Mouse (Mus musculus): ENCODE measurements at regions not wholly inside any gene's neighbourhood (a gene's known extent, or its start where the extent isn't known, plus 50 kb on each side); places are given as distances from the start of the nearest gene placed in this dataset.

GRCm38 (mm10) chr15:62644296-62644695 lies 1200.7 kb downstream of the Gsdmc2 start:
- WGBS, result 84% methylated on average over 1 of the region's 1 CpGs
- DNase-seq (ENCODE audit: low spot score, missing footprints), result no peak

GRCm38 (mm10) chr15:62641051-62641710 lies 1203.8 kb downstream of the Gsdmc2 start:
- H3K4me1 ChIP-seq (ENCODE audit: control insufficient read depth, insufficient read depth, low read length), result no peaks in the 10 kb centered on the region
- no peak for ATAC-seq (ENCODE audit: low FRiP score)
- H3K9me3 ChIP-seq (ENCODE audit: control insufficient read depth, low read length), result no peaks in the 10 kb centered on the region
- DNase-seq (ENCODE audit: low spot score, missing footprints), result no peak
- H3K9ac ChIP-seq (ENCODE audit: low read length), result no peak overlapping the region
- H3K27ac ChIP-seq (ENCODE audit: low read depth, low read length), result no peak overlapping the region
- 75% methylated on average over 7 of the region's 7 CpGs for WGBS
- no peak overlapping the region for H3K4me2 ChIP-seq
- no peaks in the 10 kb centered on the region for H3K36me3 ChIP-seq (ENCODE audit: control insufficient read depth, insufficient read depth, low read length)
- H3K27me3 ChIP-seq (ENCODE audit: control insufficient read depth, insufficient read depth, low read length), result no peaks in the 10 kb centered on the region
- no peak overlapping the region for H3K4me3 ChIP-seq (ENCODE audit: low read depth, low read length)

More at GRCm38 (mm10) chr15:62644296-62644695, 1200.7 kb downstream of the Gsdmc2 start:
- ATAC-seq (ENCODE audit: low FRiP score), result no peak
- no peak overlapping the region for H3K9ac ChIP-seq (ENCODE audit: low read length)
- no peaks in the 10 kb centered on the region for H3K9me3 ChIP-seq (ENCODE audit: control insufficient read depth, low read length)
- H3K4me2 ChIP-seq, result no peak overlapping the region
- no peaks in the 10 kb centered on the region for H3K36me3 ChIP-seq (ENCODE audit: control insufficient read depth, insufficient read depth, low read length)
- H3K27me3 ChIP-seq (ENCODE audit: control insufficient read depth, insufficient read depth, low read length), result no peaks in the 10 kb centered on the region
- H3K27ac ChIP-seq (ENCODE audit: low read depth, low read length), result no peak overlapping the region
- no peak overlapping the region for H3K4me3 ChIP-seq (ENCODE audit: low read depth, low read length)
- H3K4me1 ChIP-seq (ENCODE audit: control insufficient read depth, insufficient read depth, low read length), result no peaks in the 10 kb centered on the region

- no peak overlapping the region for H3K4me2 ChIP-seq
- no peak overlapping the region for H3K9ac ChIP-seq (ENCODE audit: low read length)
- no peaks in the 10 kb centered on the region for H3K9me3 ChIP-seq (ENCODE audit: control insufficient read depth, low read length)
- no peaks in the 10 kb centered on the region for H3K27me3 ChIP-seq (ENCODE audit: control insufficient read depth, insufficient read depth, low read length)
- H3K4me1 ChIP-seq (ENCODE audit: control insufficient read depth, insufficient read depth, low read length), result no peaks in the 10 kb centered on the region
- peak; percentile 61 for DNase-seq (ENCODE audit: low spot score, missing footprints)
- 86% methylated on average over 7 of the region's 7 CpGs for WGBS
- H3K27ac ChIP-seq (ENCODE audit: low read depth, low read length), result no peak overlapping the region
- H3K4me3 ChIP-seq (ENCODE audit: low read depth, low read length), result no peak overlapping the region
- no peaks in the 10 kb centered on the region for H3K36me3 ChIP-seq (ENCODE audit: control insufficient read depth, insufficient read depth, low read length)
- ATAC-seq (ENCODE audit: low FRiP score), result no peak
Observed at GRCm38 (mm10) chr15:62625406-62625805, 1219.6 kb downstream of the Gsdmc2 start.

- H3K4me1 ChIP-seq (ENCODE audit: control insufficient read depth, insufficient read depth, low read length), result no peaks in the 10 kb centered on the region
- H3K4me2 ChIP-seq, result no peak overlapping the region
- no peak overlapping the region for H3K9ac ChIP-seq (ENCODE audit: low read length)
- no peaks in the 10 kb centered on the region for H3K9me3 ChIP-seq (ENCODE audit: control insufficient read depth, low read length)
- DNase-seq (ENCODE audit: low spot score, missing footprints) (no peak), ATAC-seq (ENCODE audit: low FRiP score) (no peak)
- H3K27ac ChIP-seq (ENCODE audit: low read depth, low read length), result no peak overlapping the region
- H3K27me3 ChIP-seq (ENCODE audit: control insufficient read depth, insufficient read depth, low read length), result no peaks in the 10 kb centered on the region
- 93% methylated on average over 5 of the region's 5 CpGs for WGBS
- no peak overlapping the region for H3K4me3 ChIP-seq (ENCODE audit: low read depth, low read length)
- H3K36me3 ChIP-seq (ENCODE audit: control insufficient read depth, insufficient read depth, low read length), result no peaks in the 10 kb centered on the region
Observed at GRCm38 (mm10) chr15:62616042-62616441, 1228.9 kb downstream of the Gsdmc2 start.

GRCm38 (mm10) chr15:62596735-62597134 lies 1248.2 kb downstream of the Gsdmc2 start:
- ATAC-seq (ENCODE audit: low FRiP score) (no peak), DNase-seq (ENCODE audit: low spot score, missing footprints) (no peak)
- Histone ChIP-seq H3K27me3 (ENCODE audit: control insufficient read depth, insufficient read depth, low read length) (no peaks in the 10 kb centered on the region), H3K9ac (ENCODE audit: low read length) (no peak overlapping the region), H3K27ac (ENCODE audit: low read depth, low read length) (no peak overlapping the region), H3K36me3 (ENCODE audit: control insufficient read depth, insufficient read depth, low read length) (no peaks in the 10 kb centered on the region), H3K4me3 (ENCODE audit: low read depth, low read length) (no peak overlapping the region), H3K9me3 (ENCODE audit: control insufficient read depth, low read length) (no peaks in the 10 kb centered on the region), H3K4me2 (no peak overlapping the region), H3K4me1 (ENCODE audit: control insufficient read depth, insufficient read depth, low read length) (no peaks in the 10 kb centered on the region)

- no peak overlapping the region for H3K27ac ChIP-seq (ENCODE audit: low read depth, low read length)
- H3K36me3 ChIP-seq (ENCODE audit: control insufficient read depth, insufficient read depth, low read length), result no peaks in the 10 kb centered on the region
- ATAC-seq (ENCODE audit: low FRiP score) (no peak), DNase-seq (ENCODE audit: low spot score, missing footprints) (no peak)
- H3K9me3 ChIP-seq (ENCODE audit: control insufficient read depth, low read length), result no peaks in the 10 kb centered on the region
- no peaks in the 10 kb centered on the region for H3K27me3 ChIP-seq (ENCODE audit: control insufficient read depth, insufficient read depth, low read length)
- H3K4me1 ChIP-seq (ENCODE audit: control insufficient read depth, insufficient read depth, low read length), result no peaks in the 10 kb centered on the region
- no peak overlapping the region for H3K4me2 ChIP-seq
- H3K4me3 ChIP-seq (ENCODE audit: low read depth, low read length), result no peak overlapping the region
- no peak overlapping the region for H3K9ac ChIP-seq (ENCODE audit: low read length)
- 90% methylated on average over 3 of the region's 3 CpGs for WGBS
Observed at GRCm38 (mm10) chr15:62588580-62588979, 1256.4 kb downstream of the Gsdmc2 start.

GRCm38 (mm10) chr15:62578788-62579187 lies 1266.2 kb downstream of the Gsdmc2 start:
- no peak overlapping the region; the same call in 1 of the 2 replicates for H3K27ac ChIP-seq (ENCODE audit: low read depth, low read length)
- DNase-seq (ENCODE audit: low spot score, missing footprints), result no peak
- H3K9me3 ChIP-seq (ENCODE audit: control insufficient read depth, low read length), result no peaks in the 10 kb centered on the region
- no peak overlapping the region for H3K4me2 ChIP-seq
- peaks cover 5% of the 10 kb centered on the region for H3K4me1 ChIP-seq (ENCODE audit: control insufficient read depth, insufficient read depth, low read length)
- peak; percentile 94 for ATAC-seq (ENCODE audit: low FRiP score)
- H3K4me3 ChIP-seq (ENCODE audit: low read depth, low read length), result no peak overlapping the region
- 30% methylated on average over 3 of the region's 3 CpGs for WGBS
- H3K27me3 ChIP-seq (ENCODE audit: control insufficient read depth, insufficient read depth, low read length), result no peaks in the 10 kb centered on the region
- no peaks in the 10 kb centered on the region for H3K36me3 ChIP-seq (ENCODE audit: control insufficient read depth, insufficient read depth, low read length)
- no peak overlapping the region for H3K9ac ChIP-seq (ENCODE audit: low read length)

GRCm38 (mm10) chr15:62575791-62576190 lies 1269.2 kb downstream of the Gsdmc2 start:
- 82% methylated on average over 2 of the region's 2 CpGs for WGBS
- no peak for ATAC-seq (ENCODE audit: low FRiP score)
- Histone ChIP-seq H3K4me3 (ENCODE audit: low read depth, low read length) (no peak overlapping the region), H3K9me3 (ENCODE audit: control insufficient read depth, low read length) (no peaks in the 10 kb centered on the region), H3K4me1 (ENCODE audit: control insufficient read depth, insufficient read depth, low read length) (peaks cover 5% of the 10 kb centered on the region), H3K9ac (ENCODE audit: low read length) (no peak overlapping the region), H3K27ac (ENCODE audit: low read depth, low read length) (no peak overlapping the region), H3K27me3 (ENCODE audit: control insufficient read depth, insufficient read depth, low read length) (no peaks in the 10 kb centered on the region), H3K4me2 (no peak overlapping the region), H3K36me3 (ENCODE audit: control insufficient read depth, insufficient read depth, low read length) (no peaks in the 10 kb centered on the region)
- DNase-seq (ENCODE audit: low spot score, missing footprints), result no peak

GRCm38 (mm10) chr15:62571803-62572202 lies 1273.2 kb downstream of the Gsdmc2 start:
- DNase-seq (ENCODE audit: low spot score, missing footprints) (no peak), ATAC-seq (ENCODE audit: low FRiP score) (no peak)
- H3K9me3 ChIP-seq (ENCODE audit: control insufficient read depth, low read length), result no peaks in the 10 kb centered on the region
- 73% methylated on average over 7 of the region's 7 CpGs for WGBS
- no peak overlapping the region for H3K4me3 ChIP-seq (ENCODE audit: low read depth, low read length)
- no peaks in the 10 kb centered on the region for H3K36me3 ChIP-seq (ENCODE audit: control insufficient read depth, insufficient read depth, low read length)
- H3K9ac ChIP-seq (ENCODE audit: low read length), result no peak overlapping the region
- H3K4me1 ChIP-seq (ENCODE audit: control insufficient read depth, insufficient read depth, low read length), result no peaks in the 10 kb centered on the region
- no peaks in the 10 kb centered on the region for H3K27me3 ChIP-seq (ENCODE audit: control insufficient read depth, insufficient read depth, low read length)
- H3K27ac ChIP-seq (ENCODE audit: low read depth, low read length), result no peak overlapping the region
- H3K4me2 ChIP-seq, result no peak overlapping the region
